Mouse (Mus musculus) heart, adult 2 months (tissue): ENCODE measurements around the gene 9230102O04Rik.

Source experiments
- CTCF ChIP-seq: fragments of 200-600 bp; IDR thresholded peaks from 2 replicates; pipeline ENCODE4 v1.8.1; 2022; ENCODE audit warnings: antibody characterized with exemption, mild to moderate bottlenecking, moderate library complexity
- EP300 ChIP-seq: fragments of 200-500 bp; IDR thresholded peaks from 2 replicates; pipeline ENCODE4 v1.6.1; 2011; ENCODE audit warnings: low read depth, low read length, control low read depth; ENCODE audit not compliant: insufficient read depth
- POLR2A ChIP-seq: fragments of 200-500 bp; IDR thresholded peaks from 2 replicates; pipeline ENCODE4 v1.6.1; 2011; ENCODE audit warnings: mild to moderate bottlenecking, low read depth, low read length, control low read depth; ENCODE audit not compliant: insufficient read depth

DNA sequence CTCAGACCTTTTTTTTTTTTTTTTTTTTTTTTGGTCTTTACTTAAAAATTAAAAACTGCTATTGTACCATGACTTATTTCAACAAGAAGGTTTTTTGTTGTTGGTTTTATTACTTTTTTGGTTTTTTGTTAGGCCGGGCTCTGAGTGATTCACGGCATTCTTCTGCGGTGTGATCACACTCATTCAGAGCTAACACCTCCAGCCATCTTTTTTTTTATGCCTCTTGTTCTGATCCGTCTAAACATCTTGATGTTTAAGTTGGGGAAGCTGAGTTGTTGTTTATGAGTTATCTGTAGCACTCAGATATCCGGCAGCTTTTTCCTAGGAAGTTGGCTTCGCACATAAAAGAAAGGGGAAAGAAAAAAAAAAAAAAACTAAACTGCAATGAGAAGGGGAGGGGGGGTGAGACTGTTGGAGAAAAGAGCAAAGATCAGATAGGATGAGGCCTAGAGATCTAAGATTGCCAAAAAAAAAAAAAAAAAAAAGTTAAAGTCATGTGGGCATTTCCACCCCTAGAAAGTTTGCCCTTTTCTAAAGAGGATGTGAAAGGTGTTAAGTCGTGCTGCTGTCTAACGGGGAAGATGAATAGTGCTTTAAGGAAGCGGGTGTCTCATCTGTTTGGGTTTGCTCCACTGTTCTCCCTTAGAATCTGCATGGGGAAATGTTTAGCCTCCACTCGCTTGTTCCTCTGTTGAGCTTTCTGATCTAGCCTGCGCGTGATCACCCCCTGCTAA lies 22.1 kb downstream of the 9230102O04Rik start:
- TF ChIP-seq CTCF (no peak), EP300 (no peak), POLR2A (no peak)
